Mouse (Mus musculus): Measurements from ENCODE around the gene Kcnab3. TPM values are rescaled to one million over a fixed set of nuclear protein-coding genes. Genes with fewer than 3 reads are reported as not detected.

Kcnab3 gene
- polyA plus RNA-seq, 2 experiments = 0.10 to 0.20 TPM

GRCm38 (mm10) chr11:69379600-69379999, 53.5 kb downstream of the Kcnab3 start:
- Histone ChIP-seq H3K27me3 (ENCODE audit: control insufficient read depth, insufficient read depth, low read length) (no peaks in the 10 kb centered on the region), H3K4me2 (ENCODE audit: low read depth) (no peak overlapping the region), H3K36me3 (replicated peaks; ENCODE audit: control insufficient read depth, insufficient read depth, low read depth) (no peaks in the 10 kb centered on the region), H3K4me3 (ENCODE audit: insufficient read depth in 1 of 2, low read depth in 2 of 2, low read length in 2 of 2) (no peak overlapping the region), H3K4me1 (replicated peaks; ENCODE audit: control insufficient read depth in 2 of 2, insufficient read depth in 2 of 2, low read length in 1 of 2) (peaks cover 0 to 9% of the 10 kb centered on the region in 2 experiments; a peak in 2 of 4 replicates), H3K9ac (replicated peaks) (no peak overlapping the region), H3K27ac (no peak overlapping the region; the same call in 1 of the 2 replicates), H3K9me3 (ENCODE audit: control insufficient read depth, low read length) (no peaks in the 10 kb centered on the region)
- ATAC-seq (ENCODE audit: insufficient read depth) (no peak), DNase-seq (ENCODE audit: low read depth in 3 of 3, low spot score in 3 of 3) (no peak)
- WGBS (ENCODE audit: insufficient replicate concordance) = 38% methylated on average over 3 of the region's 3 CpGs
- no peak for TF ChIP-seq CTCF (IDR thresholded peaks at IDR 0.05; ENCODE audit: low read depth)
- TF ChIP-seq EP300 (IDR thresholded peaks at IDR 0.05; ENCODE audit: low read depth) = no peak

- Histone ChIP-seq H3K4me1 (replicated peaks; ENCODE audit: control insufficient read depth in 2 of 2, insufficient read depth in 2 of 2, low read length in 1 of 2) (peaks cover 0 to 9% of the 10 kb centered on the region in 2 experiments; a peak in 2 of 4 replicates), H3K4me3 (ENCODE audit: insufficient read depth in 1 of 2, low read depth in 2 of 2, low read length in 2 of 2) (no peak overlapping the region), H3K9me3 (ENCODE audit: control insufficient read depth, low read length) (no peaks in the 10 kb centered on the region), H3K4me2 (ENCODE audit: low read depth) (no peak overlapping the region), H3K27ac (no peak overlapping the region), H3K9ac (replicated peaks) (no peak overlapping the region), H3K27me3 (ENCODE audit: control insufficient read depth, insufficient read depth, low read length) (no peaks in the 10 kb centered on the region), H3K36me3 (replicated peaks; ENCODE audit: control insufficient read depth, insufficient read depth, low read depth) (no peaks in the 10 kb centered on the region)
- WGBS (ENCODE audit: insufficient replicate concordance) = 73% methylated on average over 6 of the region's 6 CpGs
- TF ChIP-seq EP300 (IDR thresholded peaks at IDR 0.05; ENCODE audit: low read depth) (no peak), CTCF (IDR thresholded peaks at IDR 0.05; ENCODE audit: low read depth) (no peak)
- no peak for DNase-seq (ENCODE audit: low read depth in 3 of 3, low spot score in 3 of 3)
- no peak for ATAC-seq (ENCODE audit: insufficient read depth)
Measured at GRCm38 (mm10) chr11:69381356-69381755, 55.3 kb downstream of the Kcnab3 start.

Other genes with a start within 250 kb of the Kcnab3 start
- 23.0 and 23.1 TPM in 2 replicates for gene Vamp2, start 237.8 kb upstream of the Kcnab3 start, polyA plus RNA-seq (2012; rRNA removed)
- 11.4 and 12.6 TPM in 2 replicates for gene Vamp2, start 237.8 kb upstream of the Kcnab3 start, polyA plus RNA-seq (2014; fragmentation: Nextera tagmentation; extraction: Ambion mirVana)
- 1.8 and 1.9 TPM in 2 replicates for gene Per1, start 231.0 kb upstream of the Kcnab3 start, polyA plus RNA-seq (2012; rRNA removed)
- 3.0 and 4.2 TPM in 2 replicates for gene Per1, start 231.0 kb upstream of the Kcnab3 start, polyA plus RNA-seq (2014; fragmentation: Nextera tagmentation; extraction: Ambion mirVana)
- gene Hes7, start 205.9 kb upstream of the Kcnab3 start, polyA plus RNA-seq (2012; rRNA removed) = 0.08 and 0.12 TPM in 2 replicates
- 0.05 TPM in 1 of 2 replicates, not detected in the other for gene Hes7, start 205.9 kb upstream of the Kcnab3 start, polyA plus RNA-seq (2014; fragmentation: Nextera tagmentation; extraction: Ambion mirVana)
- 0.05 and 0.08 TPM in 2 replicates for gene 9130213A22Rik, start 203.7 kb upstream of the Kcnab3 start, polyA plus RNA-seq (2012; rRNA removed)
- not detected in 2 replicates for gene 9130213A22Rik, start 203.7 kb upstream of the Kcnab3 start, polyA plus RNA-seq (2014; fragmentation: Nextera tagmentation; extraction: Ambion mirVana)
- 0.05 and 0.38 TPM in 2 replicates for gene Aloxe3, start 200.4 kb upstream of the Kcnab3 start, polyA plus RNA-seq (2012; rRNA removed)
- 0.15 TPM in 1 of 2 replicates, not detected in the other for gene Aloxe3, start 200.4 kb upstream of the Kcnab3 start, polyA plus RNA-seq (2014; fragmentation: Nextera tagmentation; extraction: Ambion mirVana)
- not detected in 2 replicates for gene Alox12b, start 169.3 kb upstream of the Kcnab3 start, polyA plus RNA-seq (2012; rRNA removed)
- not detected in 2 replicates for gene Alox12b, start 169.3 kb upstream of the Kcnab3 start, polyA plus RNA-seq (2014; fragmentation: Nextera tagmentation; extraction: Ambion mirVana)
- 0.01 and 0.03 TPM in 2 replicates for gene Alox8, start 128.4 kb upstream of the Kcnab3 start, polyA plus RNA-seq (2012; rRNA removed)
- gene Alox8, start 128.4 kb upstream of the Kcnab3 start, polyA plus RNA-seq (2014; fragmentation: Nextera tagmentation; extraction: Ambion mirVana) = not detected in 2 replicates
- gene Gucy2e, start 89.2 kb upstream of the Kcnab3 start, polyA plus RNA-seq (2012; rRNA removed) = not detected in 2 replicates
- gene Gucy2e, start 89.2 kb upstream of the Kcnab3 start, polyA plus RNA-seq (2014; fragmentation: Nextera tagmentation; extraction: Ambion mirVana) = not detected in 2 replicates
- 7.8 and 9.8 TPM in 2 replicates for gene Cntrob, start 2.5 kb upstream of the Kcnab3 start, polyA plus RNA-seq (2012; rRNA removed)
- gene Cntrob, start 2.5 kb upstream of the Kcnab3 start, polyA plus RNA-seq (2014; fragmentation: Nextera tagmentation; extraction: Ambion mirVana) = 5.0 and 6.5 TPM in 2 replicates
- gene Trappc1, start 2.3 kb upstream of the Kcnab3 start, polyA plus RNA-seq (2012; rRNA removed) = 49.6 and 62.9 TPM in 2 replicates
- gene Trappc1, start 2.3 kb upstream of the Kcnab3 start, polyA plus RNA-seq (2014; fragmentation: Nextera tagmentation; extraction: Ambion mirVana) = 101 and 106 TPM in 2 replicates
- 0.30 and 0.74 TPM in 2 replicates for gene Rnf227, start 14.2 kb downstream of the Kcnab3 start, polyA plus RNA-seq (2012; rRNA removed)
- 0.59 and 0.66 TPM in 2 replicates for gene Rnf227, start 14.2 kb downstream of the Kcnab3 start, polyA plus RNA-seq (2014; fragmentation: Nextera tagmentation; extraction: Ambion mirVana)
- 13.7 and 14.3 TPM in 2 replicates for gene Chd3, start 43.1 kb downstream of the Kcnab3 start, polyA plus RNA-seq (2012; rRNA removed)
- gene Chd3, start 43.1 kb downstream of the Kcnab3 start, polyA plus RNA-seq (2014; fragmentation: Nextera tagmentation; extraction: Ambion mirVana) = 1.9 and 2.4 TPM in 2 replicates
- gene Naa38, start 69.2 kb downstream of the Kcnab3 start, polyA plus RNA-seq (2012; rRNA removed) = 70.9 and 76.9 TPM in 2 replicates
- gene Naa38, start 69.2 kb downstream of the Kcnab3 start, polyA plus RNA-seq (2014; fragmentation: Nextera tagmentation; extraction: Ambion mirVana) = 120 and 127 TPM in 2 replicates
- gene Cyb5d1, start 69.4 kb downstream of the Kcnab3 start, polyA plus RNA-seq (2012; rRNA removed) = 4.8 and 8.3 TPM in 2 replicates
- gene Cyb5d1, start 69.4 kb downstream of the Kcnab3 start, polyA plus RNA-seq (2014; fragmentation: Nextera tagmentation; extraction: Ambion mirVana) = 6.2 and 7.3 TPM in 2 replicates
- gene Tmem88, start 72.0 kb downstream of the Kcnab3 start, polyA plus RNA-seq (2012; rRNA removed) = 3.7 and 5.3 TPM in 2 replicates
- gene Tmem88, start 72.0 kb downstream of the Kcnab3 start, polyA plus RNA-seq (2014; fragmentation: Nextera tagmentation; extraction: Ambion mirVana) = 4.6 TPM in 2 replicates
- gene Kdm6b, start 87.4 kb downstream of the Kcnab3 start, polyA plus RNA-seq (2012; rRNA removed) = 1.1 and 1.4 TPM in 2 replicates
- gene Kdm6b, start 87.4 kb downstream of the Kcnab3 start, polyA plus RNA-seq (2014; fragmentation: Nextera tagmentation; extraction: Ambion mirVana) = 2.9 TPM in 2 replicates
- 0.03 TPM in 2 replicates for gene Dnah2, start 222.9 kb downstream of the Kcnab3 start, polyA plus RNA-seq (2012; rRNA removed)
- gene Dnah2, start 222.9 kb downstream of the Kcnab3 start, polyA plus RNA-seq (2014; fragmentation: Nextera tagmentation; extraction: Ambion mirVana) = 0.01 TPM in 2 replicates
- gene Efnb3, start 233.9 kb downstream of the Kcnab3 start, polyA plus RNA-seq (2012; rRNA removed) = 1.0 TPM in 2 replicates
- 0.13 and 0.14 TPM in 2 replicates for gene Efnb3, start 233.9 kb downstream of the Kcnab3 start, polyA plus RNA-seq (2014; fragmentation: Nextera tagmentation; extraction: Ambion mirVana)